Mouse (Mus musculus): Measurements from ENCODE around the gene Aff4.

GRCm38 (mm10) chr11:53430670-53431346 lies 80.2 kb downstream of the Aff4 start, which contains the start of the genes Uqcrq and Gdf9:
- TF ChIP-seq CTCF (IDR thresholded peaks at IDR 0.05; ENCODE audit: low read depth, low read length), result no peak
- no peak for TF ChIP-seq POLR2AphosphoS5 (IDR thresholded peaks at IDR 0.05; ENCODE audit: insufficient replicate concordance, low read depth, low read length)
- no peak for TF ChIP-seq GATA1 (IDR thresholded peaks at IDR 0.05; ENCODE audit: borderline replicate concordance, low read length)

All from G1E (cell line).